Mouse (Mus musculus): ENCODE results near the gene Cux2.
A peak's percentile ranks its signal among the peaks of the same experiment; 100 is the strongest.

Cux2 gene

DNA sequence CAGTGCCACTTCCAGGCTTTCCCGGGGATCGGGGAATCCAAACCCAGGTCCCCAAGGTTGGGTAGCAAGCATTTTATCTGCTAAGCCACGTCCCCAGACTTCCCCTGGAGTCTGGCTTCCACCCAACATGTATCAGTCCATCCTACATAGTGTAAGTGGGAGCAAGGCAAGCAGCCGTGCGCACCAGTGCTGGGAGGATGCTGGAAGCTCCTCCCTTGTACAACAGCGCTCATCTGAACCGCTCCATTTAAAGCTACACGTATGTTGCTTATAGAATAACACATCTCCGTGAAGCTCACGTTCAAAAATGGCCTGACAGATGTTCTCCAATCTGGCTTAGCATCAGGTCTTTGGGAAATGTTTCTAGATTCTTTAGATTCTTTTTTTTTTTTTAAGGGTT lies 86.9 kb downstream of the Cux2 start:
- DNase-seq (ENCODE audit: low spot score in 2 of 2), result no peak

GRCm38 (mm10) chr5:121962359-121962758 lies 87.5 kb downstream of the Cux2 start:
- DNase-seq (ENCODE audit: low spot score in 2 of 2), result no peak

- DNase-seq (ENCODE audit: low spot score in 2 of 2), result no peak
Observed at GRCm38 (mm10) chr5:121961256-121961655, 88.6 kb downstream of the Cux2 start.

DNA sequence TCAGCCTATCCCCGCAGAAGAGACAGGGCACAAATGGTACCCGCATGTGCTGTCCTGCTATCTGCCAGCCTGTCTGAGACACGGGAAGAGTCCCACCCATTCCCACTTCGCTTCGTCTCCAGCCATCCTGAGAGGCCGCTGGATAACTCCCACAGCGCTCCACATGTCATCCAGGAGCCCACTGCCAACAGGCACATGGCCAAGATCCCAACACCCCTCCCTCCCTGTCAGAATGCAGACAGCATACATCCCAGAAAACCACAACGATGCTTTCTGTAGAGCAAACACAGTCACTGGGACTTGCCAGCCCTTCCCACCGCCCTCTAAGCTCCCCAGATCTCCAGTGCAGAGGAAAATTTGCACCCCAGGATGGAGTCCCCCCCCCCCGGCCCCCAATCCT lies 90.2 kb downstream of the Cux2 start:
- DNase-seq (ENCODE audit: low spot score in 2 of 2), result peak in 1 of 2 experiments; percentile 60

DNA sequence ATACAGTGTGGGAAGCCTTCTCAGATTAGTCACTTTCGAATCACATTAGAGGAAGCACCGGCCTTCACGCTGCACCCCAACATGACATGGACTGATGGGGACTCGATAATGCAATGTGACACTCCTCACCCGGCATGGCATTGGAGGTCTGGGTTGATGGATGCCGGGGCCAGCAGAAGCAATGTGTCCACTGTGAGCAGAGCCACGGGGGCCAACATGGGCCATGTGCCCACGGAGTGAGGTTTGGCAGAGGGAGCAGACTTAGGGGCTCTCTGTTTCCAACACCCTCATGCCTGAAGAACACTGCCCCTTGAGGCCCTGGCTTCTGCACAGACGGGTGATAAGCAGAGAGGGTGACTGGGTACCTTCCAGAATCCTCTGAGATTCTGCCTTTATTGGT lies 91.4 kb downstream of the Cux2 start:
- DNase-seq (ENCODE audit: low spot score in 2 of 2), result no peak

- no peak for DNase-seq (ENCODE audit: low spot score in 2 of 2)
Observed at GRCm38 (mm10) chr5:121955806-121956205, 94.1 kb downstream of the Cux2 start.

DNA sequence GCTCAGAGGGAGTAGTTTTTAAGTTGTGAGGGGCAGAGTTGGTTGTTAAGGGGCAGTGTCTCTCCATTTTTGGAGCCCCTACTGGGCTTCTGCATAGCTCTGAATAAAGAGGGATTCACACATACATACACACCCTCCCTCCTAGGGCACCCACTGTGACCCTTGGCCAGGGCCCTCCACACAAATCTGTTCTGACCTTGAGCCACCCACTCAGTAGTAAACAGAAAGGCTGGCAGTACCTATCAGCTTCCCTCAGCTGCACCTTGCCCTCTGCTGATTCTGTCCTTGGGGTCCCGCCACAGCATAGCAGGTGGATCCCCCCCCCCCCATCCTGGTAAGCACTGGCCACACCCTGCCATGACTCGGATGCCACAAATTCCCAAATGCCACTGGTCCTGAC lies 99.7 kb downstream of the Cux2 start:
- DNase-seq (ENCODE audit: low spot score in 2 of 2), result no peak

DNA sequence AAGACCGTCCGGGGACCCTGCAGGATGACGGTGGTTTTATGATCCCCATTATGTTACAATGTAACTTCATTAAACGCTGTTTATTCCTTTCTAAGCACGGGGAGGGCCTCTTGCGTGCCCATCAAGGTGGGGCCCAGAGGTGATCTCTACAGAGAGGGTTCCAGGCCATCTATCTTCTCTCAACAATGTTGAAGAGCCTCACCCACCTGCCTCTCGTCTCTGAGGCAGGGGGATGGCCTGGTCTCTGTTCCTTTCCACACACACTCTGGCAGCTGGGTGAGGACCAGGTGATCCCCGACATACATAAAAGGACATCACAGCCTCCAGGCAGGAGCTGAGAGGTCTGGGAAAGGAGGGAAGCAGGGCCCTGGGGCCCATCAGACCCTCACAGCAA lies 100.9 kb downstream of the Cux2 start:
- no peak for DNase-seq (ENCODE audit: low spot score in 2 of 2)

- peak; percentile 56 to 86 for DNase-seq (ENCODE audit: low spot score in 2 of 2)
Observed at GRCm38 (mm10) chr5:121948302-121949049, 101.4 kb downstream of the Cux2 start.

DNA sequence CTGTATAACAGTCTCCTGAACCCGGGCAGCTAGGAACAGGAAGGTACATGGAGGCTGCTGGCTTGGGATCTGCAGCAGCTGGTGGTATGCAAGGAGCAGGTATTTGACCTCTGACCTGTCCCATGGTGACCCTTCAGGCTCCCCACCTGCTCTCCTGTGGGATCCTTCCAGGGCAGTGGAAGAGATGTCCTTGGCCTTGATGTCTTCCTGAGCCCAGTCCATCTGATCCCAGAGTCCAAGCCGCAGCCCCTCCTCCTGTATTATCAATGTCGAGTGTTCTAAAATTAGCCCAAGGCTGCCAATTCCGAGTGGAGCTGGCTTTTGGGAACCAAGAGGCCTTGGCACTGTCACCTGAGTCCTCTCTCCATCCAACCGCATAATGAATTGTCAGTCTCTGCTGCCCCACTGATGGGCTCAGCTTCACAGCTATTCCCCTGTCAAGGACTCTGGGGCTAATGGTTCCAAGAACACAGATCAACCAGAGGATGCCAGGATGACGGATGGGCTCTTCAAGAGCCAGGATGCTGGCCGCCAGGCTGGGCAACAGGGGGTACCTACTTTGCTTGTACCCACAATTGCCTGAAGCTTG lies 103.2 kb downstream of the Cux2 start:
- DNase-seq (ENCODE audit: low spot score in 2 of 2), result no peak

DNA sequence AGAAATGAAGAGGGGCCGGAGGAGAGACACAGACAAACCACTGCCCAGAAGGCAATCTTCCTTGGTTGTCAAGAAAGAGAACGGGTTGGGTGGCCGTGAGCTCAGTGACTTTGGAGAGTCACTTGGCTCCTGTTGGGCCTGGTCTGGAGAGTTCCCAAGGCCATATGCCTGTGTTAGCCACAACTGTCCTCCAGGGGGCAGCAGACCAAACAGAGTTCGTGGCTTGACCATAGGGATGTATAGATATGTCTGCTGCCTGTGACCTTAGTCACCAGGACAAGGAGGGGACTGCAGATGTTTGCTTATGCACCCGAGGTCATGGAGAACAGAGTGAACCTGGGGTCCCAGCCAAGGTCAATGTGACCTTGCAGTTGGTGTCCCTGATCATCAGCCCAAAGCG lies 104.1 kb downstream of the Cux2 start:
- DNase-seq (ENCODE audit: low spot score in 2 of 2), result peak; percentile 52 to 60

DNA sequence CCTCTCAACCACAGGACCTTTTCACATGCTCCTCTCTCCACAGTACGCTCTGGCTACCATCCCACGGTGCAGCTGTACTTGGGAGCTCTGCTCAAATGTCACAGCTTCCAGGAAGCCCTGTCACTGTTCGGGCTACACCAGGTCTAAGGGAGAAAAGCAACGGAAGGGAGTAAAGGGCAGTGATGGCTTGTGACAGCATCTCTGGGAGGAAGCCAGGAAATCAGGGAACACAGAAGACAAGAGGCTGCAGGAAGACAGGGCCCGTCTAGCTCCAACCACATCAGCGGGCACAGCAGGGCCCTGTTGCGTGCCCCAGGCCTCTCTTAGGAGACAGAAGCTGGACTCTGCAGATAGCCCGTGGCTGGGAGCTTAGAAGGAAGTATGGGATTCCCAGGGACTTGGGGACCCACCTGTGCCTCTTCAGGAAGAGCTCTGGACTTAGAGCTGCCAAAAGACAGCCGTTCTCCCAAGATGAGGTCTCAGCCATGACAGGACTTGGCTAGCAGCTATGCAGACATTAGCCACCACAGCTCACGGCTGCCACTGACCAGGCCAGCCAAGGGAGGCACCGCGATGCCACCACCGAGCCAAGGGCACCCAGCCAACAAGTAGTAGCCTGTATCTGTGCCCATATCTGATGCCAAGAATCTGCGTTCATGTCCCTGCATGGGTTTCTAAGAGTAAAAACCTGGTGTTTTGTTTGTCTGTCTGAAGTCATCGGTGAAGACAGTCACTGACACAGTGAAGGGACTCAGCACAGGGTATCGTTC lies 105.7 kb downstream of the Cux2 start:
- peak in 1 of 2 experiments; percentile 80 for DNase-seq (ENCODE audit: low spot score in 2 of 2)

DNA sequence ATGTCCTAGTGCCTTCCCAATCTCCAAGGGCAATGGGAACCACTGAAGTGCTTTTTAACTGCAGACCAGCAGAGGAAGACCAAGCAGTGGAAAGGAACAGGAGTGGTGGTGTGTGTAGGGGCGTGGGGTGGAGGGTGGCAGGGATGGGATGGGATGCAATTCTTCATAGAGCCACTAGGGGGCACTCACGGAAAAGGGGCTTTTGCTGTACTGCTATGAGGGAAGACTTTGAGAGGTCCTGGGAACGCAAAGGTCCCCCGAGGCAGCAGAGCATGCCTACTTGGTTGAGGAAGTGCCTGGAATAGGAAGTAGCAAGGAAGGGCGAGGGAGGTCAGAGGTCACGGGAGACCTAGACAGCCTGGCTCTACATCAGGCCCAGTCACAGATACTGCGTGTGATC lies 106.4 kb downstream of the Cux2 start:
- DNase-seq (ENCODE audit: low spot score in 2 of 2), result no peak

GRCm38 (mm10) chr5:121938065-121938849 lies 111.6 kb downstream of the Cux2 start:
- DNase-seq (ENCODE audit: low spot score in 2 of 2), result no peak

DNA sequence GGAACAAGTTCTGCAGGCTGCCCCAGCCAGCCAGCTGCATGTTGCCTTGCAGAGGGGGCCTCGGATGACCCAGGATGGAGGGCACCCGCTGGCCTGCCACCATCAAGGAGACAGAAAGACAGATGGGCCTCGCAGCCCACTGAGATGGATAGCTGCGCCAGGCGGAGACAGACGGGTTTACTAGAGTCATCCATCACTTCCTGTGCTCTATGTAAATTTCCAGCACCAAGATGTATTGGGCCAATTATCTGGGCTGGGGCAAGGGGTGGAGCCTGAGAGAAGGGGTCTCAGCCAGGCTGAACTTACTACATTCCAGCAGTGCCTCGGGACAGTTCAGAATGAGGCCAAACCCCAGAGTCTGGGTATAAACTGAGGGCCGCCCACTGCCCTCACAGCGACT lies 119.6 kb downstream of the Cux2 start:
- DNase-seq (ENCODE audit: low spot score in 2 of 2), result no peak

GRCm38 (mm10) chr5:121928362-121929000 lies 121.4 kb downstream of the Cux2 start:
- no peak for DNase-seq (ENCODE audit: low spot score in 2 of 2)

DNA sequence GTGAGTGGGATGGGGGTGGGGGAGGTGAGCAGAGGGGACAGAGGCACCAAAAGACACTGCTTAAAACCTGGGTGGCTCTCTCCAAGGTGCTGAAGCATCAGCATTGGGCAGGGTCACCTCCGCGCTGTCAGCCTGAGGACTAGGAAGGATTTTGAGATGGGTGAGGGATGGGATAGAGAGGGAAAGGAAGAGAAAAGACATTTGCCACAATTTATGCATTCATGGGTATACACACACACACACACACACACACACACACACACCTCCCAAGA lies 123.4 kb downstream of the Cux2 start:
- no peak for DNase-seq (ENCODE audit: low spot score in 2 of 2)

DNA sequence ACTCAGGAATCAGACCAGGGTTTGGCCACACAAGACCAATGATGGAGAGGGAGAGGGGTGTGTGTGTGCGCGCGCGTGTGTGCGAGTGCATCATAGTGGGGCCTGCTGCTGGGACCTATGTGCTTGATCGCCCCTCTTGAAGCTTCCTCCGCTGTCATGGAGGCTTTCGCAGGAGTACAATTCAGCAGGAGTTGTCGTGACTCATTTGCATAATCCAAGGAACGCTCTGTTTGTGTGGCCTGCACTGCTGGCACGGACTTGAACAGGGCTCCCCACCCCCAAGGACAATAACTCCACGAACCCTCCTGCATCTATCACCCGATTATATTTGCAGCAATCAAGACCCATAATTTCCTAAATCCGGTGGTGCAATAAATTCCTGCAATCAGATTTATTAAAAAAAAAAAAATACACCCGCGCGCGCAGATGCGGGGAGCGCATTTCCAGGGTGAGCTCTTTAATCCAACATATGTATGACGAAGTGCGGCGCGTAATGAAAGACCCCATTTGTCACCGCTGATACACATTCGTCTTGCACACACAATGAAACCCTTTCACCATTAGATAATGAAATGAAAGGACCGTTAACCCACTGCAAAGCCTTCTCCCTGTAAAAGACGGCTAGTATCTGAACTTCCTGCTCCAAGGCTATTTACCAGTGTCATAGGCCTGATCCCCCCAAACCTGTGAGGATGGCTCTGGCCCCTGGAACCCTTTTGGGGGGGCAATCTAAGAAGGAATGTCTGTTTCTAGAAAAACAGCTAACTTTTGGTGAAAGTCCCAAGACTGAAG lies 124.0 kb downstream of the Cux2 start:
- DNase-seq (ENCODE audit: low spot score in 2 of 2), result no peak

DNA sequence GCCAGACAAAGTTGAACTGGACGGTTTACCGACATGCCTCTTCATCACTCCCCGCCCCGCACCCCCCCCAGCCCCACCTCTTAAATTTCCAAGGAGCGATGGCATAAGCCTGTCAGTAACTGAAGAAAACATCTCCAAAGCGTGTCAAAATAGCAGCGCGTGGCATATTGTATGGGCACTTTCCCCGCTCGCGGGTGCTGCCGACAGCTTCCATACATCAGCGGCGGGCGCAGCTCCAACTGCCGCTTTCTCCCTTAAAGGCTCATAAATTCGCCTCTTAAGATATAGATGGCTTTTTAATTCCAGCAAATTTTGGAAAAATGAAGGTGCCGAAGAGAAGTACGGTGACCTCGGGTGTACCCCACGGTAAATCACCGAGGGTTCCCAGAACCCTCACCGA lies 124.6 kb downstream of the Cux2 start:
- DNase-seq (ENCODE audit: low spot score in 2 of 2), result no peak

DNA sequence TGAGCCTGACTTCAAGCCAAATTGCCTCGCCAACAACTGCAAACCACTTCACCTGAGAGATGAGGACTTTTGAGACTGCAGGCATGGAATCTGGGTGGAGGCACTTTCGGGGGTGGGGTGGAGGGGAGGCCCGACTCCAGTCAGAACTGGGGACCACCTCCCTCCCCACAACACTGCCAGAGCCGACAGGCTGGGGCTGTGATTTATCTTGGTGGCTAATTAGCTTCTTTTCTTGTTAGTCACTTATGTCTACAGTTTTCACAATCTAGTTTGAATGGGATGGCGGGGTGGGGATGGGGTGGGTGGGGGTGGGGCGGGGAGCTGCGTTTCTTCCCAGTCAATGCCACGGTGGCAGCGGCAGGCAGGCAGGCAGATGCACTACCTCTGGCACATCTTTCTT lies 125.5 kb downstream of the Cux2 start:
- no peak for DNase-seq (ENCODE audit: low spot score in 2 of 2)

All from cerebellum, postnatal 4 days (tissue).